Mouse (Mus musculus) CH12.LX (cell line): ENCODE measurements at regions not wholly inside any gene's neighbourhood (a gene's known extent, or its start where the extent isn't known, plus 50 kb on each side); places are given as distances from the start of the nearest gene placed in this dataset.

ENCODE experiments used
- CTCF ChIP-seq, 2 experiments: IDR thresholded peaks in 1 of 2; conservative IDR thresholded peaks in 1 of 2; 2 replicates each; pipeline ENCODE4 v1.5.1; 2011 to 2012; ENCODE audit warnings: low read depth in 2 of 2, low read length in 2 of 2, improper control_type of control experiment in 1 of 2, inconsistent platforms in 1 of 2, mild to moderate bottlenecking in 1 of 2, moderate library complexity in 1 of 2
- EP300 ChIP-seq: IDR thresholded peaks from 2 replicates; pipeline ENCODE4 v1.6.1; 2011; ENCODE audit warnings: low read length, improper control_type of control experiment
- ETS1 ChIP-seq: conservative IDR thresholded peaks from 2 replicates; pipeline ENCODE4 v1.6.1; 2012; ENCODE audit warnings: low read depth, mild to moderate bottlenecking, inconsistent platforms, low read length, improper control_type of control experiment, moderate library complexity
- JUN ChIP-seq: IDR thresholded peaks from 2 replicates; pipeline ENCODE4 v1.6.1; 2011; ENCODE audit warnings: low read depth, mild to moderate bottlenecking, low read length, improper control_type of control experiment, moderate library complexity; ENCODE audit not compliant: insufficient read depth
- JUND ChIP-seq: conservative IDR thresholded peaks from 2 replicates; pipeline ENCODE4 v1.6.1; 2011; ENCODE audit warnings: low read depth, low read length, improper control_type of control experiment
- MAX ChIP-seq: IDR thresholded peaks from 2 replicates; pipeline ENCODE4 v1.6.1; 2011; ENCODE audit warnings: low read length, improper control_type of control experiment
- MXI1 ChIP-seq: IDR thresholded peaks from 2 replicates; pipeline ENCODE4 v1.6.1; 2011; ENCODE audit warnings: mild to moderate bottlenecking, low read depth, low read length, improper control_type of control experiment
- NRF1 ChIP-seq: IDR thresholded peaks from 2 replicates; pipeline ENCODE4 v1.6.1; 2014; ENCODE audit warnings: low read depth, mild to moderate bottlenecking, inconsistent platforms, low read length, improper control_type of control experiment, moderate library complexity
- PAX5 ChIP-seq: IDR thresholded peaks from 2 replicates; pipeline ENCODE4 v1.6.1; 2012; ENCODE audit warnings: low read length, inconsistent platforms, mixed read lengths
- POLR2A ChIP-seq: IDR thresholded peaks from 2 replicates; pipeline ENCODE4 v1.6.1; 2011; ENCODE audit warnings: low read depth, mild to moderate bottlenecking, improper control_type of control experiment, low read length
- SMC3 ChIP-seq: IDR thresholded peaks from 2 replicates; pipeline ENCODE4 v1.6.1; 2011; ENCODE audit warnings: low read depth, low read length, improper control_type of control experiment
- USF1 ChIP-seq: IDR thresholded peaks from 2 replicates; pipeline ENCODE4 v1.6.1; 2014; ENCODE audit warnings: low read depth, mild to moderate bottlenecking, inconsistent platforms, low read length, improper control_type of control experiment
- ZMIZ1 ChIP-seq: IDR thresholded peaks from 2 replicates; pipeline ENCODE4 v1.6.1; 2012; ENCODE audit warnings: low read depth, mild to moderate bottlenecking, inconsistent platforms, low read length, improper control_type of control experiment

- no peak for TF ChIP-seq MAX
- TF ChIP-seq EP300: no peak
- no peak for TF ChIP-seq CTCF (conservative IDR thresholded peaks at IDR 0.05 in 1 of 2, IDR thresholded peaks at IDR 0.05 in 1 of 2; ENCODE audit: low read depth in 2 of 2, low read length in 2 of 2)
- TF ChIP-seq JUND: no peak
- TF ChIP-seq PAX5: no peak
- TF ChIP-seq SMC3: no peak
- no peak for TF ChIP-seq JUN
- no peak for TF ChIP-seq USF1
- TF ChIP-seq ETS1: no peak
- TF ChIP-seq ZMIZ1: no peak
- TF ChIP-seq NRF1: no peak
- no peak for TF ChIP-seq MXI1
- no peak for TF ChIP-seq POLR2A
Observed at GRCm38 (mm10) chrX:68953298-68953697, 60.4 kb upstream of the Gm6812 start.
